Mouse (Mus musculus) olfactory bulb, adult 2 months (tissue): ENCODE data around the gene Eps8l1. TPM values are rescaled to one million over a fixed set of nuclear protein-coding genes. Genes with fewer than 3 reads are reported as not detected.

ENCODE experiments used
- H3K27ac ChIP-seq: fragments of 200-500 bp; 2 replicates; pipeline ENCODE4 v1.5.1; 2012; ENCODE audit warnings: low read depth, low read length; ENCODE audit not compliant: insufficient read depth
- H3K4me1 ChIP-seq: fragments of 200-500 bp; 2 replicates; pipeline ENCODE4 v1.6.1; 2012; ENCODE audit warnings: low read length; ENCODE audit not compliant: control insufficient read depth, insufficient read depth
- H3K4me3 ChIP-seq: fragments of 200-500 bp; 2 replicates; pipeline ENCODE4 v1.5.1; 2012; ENCODE audit warnings: mild to moderate bottlenecking, low read depth, low read length, moderate library complexity; ENCODE audit not compliant: insufficient read depth
- CTCF ChIP-seq: fragments of 200-500 bp; IDR thresholded peaks from 2 replicates; pipeline ENCODE4 v1.5.1; 2012; ENCODE audit warnings: low read depth, mild to moderate bottlenecking, low read length, moderate library complexity; ENCODE audit not compliant: insufficient read depth
- POLR2A ChIP-seq: fragments of 200-500 bp; IDR thresholded peaks from 2 replicates; pipeline ENCODE4 v1.6.1; 2012; ENCODE audit warnings: mild to moderate bottlenecking, low read depth, low read length, moderate library complexity; ENCODE audit not compliant: insufficient read depth
- WGBS: fragments of 180-500 bp; shearing (Covaris S2); methylation state at CpG from one replicate; pipeline ENCODE4 v1.1.7; 2018; 5-methylcytosine and 5-hydroxymethylcytosine counted together
- polyA plus RNA-seq: library from polyadenylated mRNA; stranded (reverse); fragments of >200 nt; gene quantifications from 2 replicates; pipeline ENCODE4 v1.2.4, GENCODE M21; 2012; ENCODE audit warnings: low replicate concordance; ENCODE audit not compliant: missing spikeins, insufficient read depth, insufficient read length

The Eps8l1 gene
- polyA plus RNA-seq, 1 experiment = not detected

GRCm38 (mm10) chr7:4471179-4471555 lies 10.7 kb downstream of the Eps8l1 start:
- H3K27ac ChIP-seq = no peak overlapping the region
- H3K4me3 ChIP-seq = peak overlapping the region; percentile 50
- WGBS = 5% methylated on average over 24 of the region's 24 CpGs
- peaks cover 14% of the 10 kb centered on the region for H3K4me1 ChIP-seq
- TF ChIP-seq CTCF (peak; percentile 80), POLR2A (no peak)

DNA sequence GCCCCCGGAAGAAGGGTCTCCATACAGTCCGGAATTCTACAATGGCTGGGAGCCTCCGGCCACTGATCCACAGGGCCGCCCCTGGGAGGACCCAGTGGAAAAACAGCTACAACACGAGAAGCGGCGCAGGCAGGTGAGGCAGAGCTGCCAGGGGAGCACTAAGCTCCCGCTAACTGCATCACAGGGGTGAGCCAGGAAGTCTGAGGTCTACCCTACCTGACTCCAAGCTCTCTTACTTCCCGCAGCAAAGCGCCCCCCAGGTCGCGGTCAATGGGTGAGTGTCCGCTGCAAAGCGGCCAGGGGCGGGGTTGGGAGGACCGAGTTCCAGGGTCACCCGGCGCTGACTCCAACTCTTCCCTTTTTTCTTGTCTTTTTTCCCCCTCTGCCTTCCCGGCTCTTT lies 13.5 kb downstream of the Eps8l1 start:
- H3K4me1 ChIP-seq = peaks cover 26% of the 10 kb centered on the region
- 18% methylated on average over 19 of the region's 19 CpGs for WGBS
- H3K27ac ChIP-seq = no peak overlapping the region
- no peak for TF ChIP-seq POLR2A
- no peak for TF ChIP-seq CTCF
- no peak overlapping the region for H3K4me3 ChIP-seq

DNA sequence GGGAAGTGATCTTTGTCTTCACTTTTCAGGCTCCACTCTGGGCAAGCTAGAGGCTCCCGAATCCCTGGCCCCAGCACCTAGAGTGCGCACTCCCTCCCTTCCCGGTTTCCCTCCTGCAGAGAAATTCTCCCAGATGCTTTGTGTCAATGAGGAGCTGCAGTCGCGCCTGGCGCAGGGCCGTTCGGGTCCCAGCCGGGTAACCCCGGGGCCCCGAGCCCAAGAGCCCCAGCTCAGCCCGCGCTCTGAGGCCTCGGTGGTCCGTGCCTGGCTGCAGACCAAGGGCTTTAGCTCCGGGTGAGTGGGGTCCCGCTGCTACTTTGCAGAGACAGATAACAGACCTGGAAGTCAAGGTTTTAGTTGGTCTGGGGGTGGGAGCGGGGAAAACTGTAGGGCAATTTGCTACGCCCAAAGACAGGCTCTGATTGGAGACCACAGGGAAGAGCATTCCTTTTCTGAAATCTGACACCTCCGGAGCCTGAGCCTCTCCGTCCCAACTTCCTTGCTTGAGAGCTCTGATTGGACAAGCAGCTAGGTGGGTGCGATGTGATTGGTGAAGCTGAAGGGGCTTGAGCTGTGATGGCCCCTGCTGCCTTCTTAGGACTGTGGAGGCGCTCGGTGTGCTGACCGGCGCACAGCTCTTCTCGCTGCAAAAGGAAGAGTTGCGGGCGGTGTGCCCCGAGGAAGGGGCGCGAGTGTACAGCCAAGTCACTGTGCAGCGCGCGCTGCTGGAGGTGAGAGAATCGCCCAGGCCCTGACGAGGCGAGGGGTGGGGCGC lies 17.7 kb downstream of the Eps8l1 start:
- 4% methylated on average over 39 of the region's 39 CpGs for WGBS
- Histone ChIP-seq H3K4me3 (peak overlapping the region; percentile 33), H3K4me1 (peaks cover 19% of the 10 kb centered on the region), H3K27ac (no peak overlapping the region)
- no peak for TF ChIP-seq CTCF
- TF ChIP-seq POLR2A = no peak

DNA sequence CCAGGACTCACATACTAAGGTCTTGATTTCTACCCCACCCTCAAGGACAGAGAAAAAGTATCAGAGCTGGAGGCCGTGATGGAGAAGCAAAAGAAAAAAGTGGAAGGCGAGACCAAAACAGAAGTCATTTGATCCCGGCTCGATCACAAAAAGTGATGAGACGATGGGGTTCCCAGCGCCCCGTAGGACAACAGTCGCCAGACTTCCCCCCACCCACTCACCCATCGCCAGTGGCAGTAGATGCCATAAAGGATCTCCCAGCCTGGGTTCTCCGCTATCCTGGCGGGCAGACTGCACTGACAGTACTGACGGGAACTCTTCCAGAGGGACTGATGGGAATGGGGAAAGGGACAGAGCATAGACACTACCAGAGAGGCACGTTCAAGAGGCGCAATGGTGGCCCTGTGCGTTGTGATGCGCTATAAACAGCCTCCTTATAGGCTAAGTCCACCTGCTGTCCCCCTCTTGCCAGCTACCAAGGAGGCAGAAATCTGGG lies 18.4 kb downstream of the Eps8l1 start:
- H3K4me3 ChIP-seq = peak overlapping the region; percentile 33
- H3K27ac ChIP-seq = no peak overlapping the region
- TF ChIP-seq CTCF = no peak
- TF ChIP-seq POLR2A = no peak
- 13% methylated on average over 16 of the region's 16 CpGs for WGBS
- H3K4me1 ChIP-seq = peaks cover 19% of the 10 kb centered on the region

- Histone ChIP-seq H3K4me3 (no peak overlapping the region), H3K27ac (no peak overlapping the region), H3K4me1 (peaks cover 19% of the 10 kb centered on the region)
- TF ChIP-seq POLR2A (no peak), CTCF (no peak)
- WGBS = 36% methylated on average over 6 of the region's 6 CpGs
Observed at GRCm38 (mm10) chr7:4479674-4480073, 19.2 kb downstream of the Eps8l1 start.

DNA sequence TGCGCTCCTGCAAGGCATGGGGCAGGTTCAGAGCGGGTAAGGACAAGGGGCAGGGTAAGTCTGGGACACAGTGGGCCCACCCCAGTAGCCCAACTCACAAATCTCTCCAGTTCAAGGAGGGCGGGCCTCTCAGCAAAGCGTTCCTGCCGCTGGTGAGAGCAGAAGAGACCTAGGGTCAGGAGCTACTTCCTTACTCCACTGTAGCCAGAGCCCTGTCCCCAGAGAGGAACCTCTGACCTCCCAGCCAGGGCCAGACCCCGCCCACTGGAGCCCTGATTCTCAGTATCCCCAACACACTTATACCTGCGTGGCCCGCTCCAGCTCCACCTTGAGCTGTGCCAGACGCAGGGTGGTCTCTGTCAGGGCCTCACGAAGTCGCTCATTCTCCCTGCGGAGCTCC lies 21.8 kb downstream of the Eps8l1 start:
- H3K27ac ChIP-seq = no peak overlapping the region
- peaks cover 16% of the 10 kb centered on the region for H3K4me1 ChIP-seq
- TF ChIP-seq POLR2A (no peak), CTCF (no peak)
- no peak overlapping the region for H3K4me3 ChIP-seq
- 90% methylated on average over 12 of the region's 12 CpGs for WGBS

GRCm38 (mm10) chr7:4491308-4491707 lies 30.8 kb downstream of the Eps8l1 start:
- Histone ChIP-seq H3K4me3 (no peak overlapping the region), H3K4me1 (peaks cover 7% of the 10 kb centered on the region; the same call in 1 of the 2 replicates), H3K27ac (no peak overlapping the region)
- WGBS = 74% methylated on average over 6 of the region's 6 CpGs
- TF ChIP-seq CTCF = no peak
- no peak for TF ChIP-seq POLR2A

- TF ChIP-seq CTCF (no peak), POLR2A (no peak)
- no peak overlapping the region for H3K4me3 ChIP-seq
- H3K27ac ChIP-seq = no peak overlapping the region
- WGBS = 79% methylated on average over 13 of the region's 13 CpGs
- H3K4me1 ChIP-seq = peaks cover 12% of the 10 kb centered on the region
Observed at GRCm38 (mm10) chr7:4492284-4493224, 32.1 kb downstream of the Eps8l1 start.

DNA sequence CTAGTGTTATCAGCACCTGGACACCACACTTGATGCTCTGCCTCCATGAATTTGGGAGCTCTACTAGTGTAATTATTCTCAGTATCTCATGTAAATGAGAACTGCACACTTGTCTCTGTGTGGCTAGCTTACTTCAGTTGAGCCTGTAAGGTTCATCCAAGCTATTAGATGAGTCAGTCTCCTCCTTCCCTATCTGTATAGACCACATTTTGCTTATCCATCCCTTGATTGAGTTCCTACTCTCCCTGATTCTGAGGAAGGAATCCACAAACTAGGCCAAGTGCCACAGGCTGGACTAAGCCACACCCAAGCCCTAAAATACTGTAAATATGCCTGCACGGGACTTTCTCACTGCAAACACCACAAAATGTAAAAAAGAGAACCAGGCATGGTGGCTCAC lies 33.5 kb downstream of the Eps8l1 start:
- 66% methylated on average over 1 of the region's 1 CpGs for WGBS
- peaks cover 21% of the 10 kb centered on the region for H3K4me1 ChIP-seq
- H3K27ac ChIP-seq = no peak overlapping the region
- TF ChIP-seq CTCF (no peak), POLR2A (no peak)
- H3K4me3 ChIP-seq = no peak overlapping the region
